Mouse (Mus musculus): Measurements from ENCODE around the gene Fam110c.
"Not testable (repeated sequence)": the region's sequence is repeated elsewhere in the genome, so short reads cannot be mapped to it uniquely, and the experiment has no call there.

Gene Fam110c

DNA sequence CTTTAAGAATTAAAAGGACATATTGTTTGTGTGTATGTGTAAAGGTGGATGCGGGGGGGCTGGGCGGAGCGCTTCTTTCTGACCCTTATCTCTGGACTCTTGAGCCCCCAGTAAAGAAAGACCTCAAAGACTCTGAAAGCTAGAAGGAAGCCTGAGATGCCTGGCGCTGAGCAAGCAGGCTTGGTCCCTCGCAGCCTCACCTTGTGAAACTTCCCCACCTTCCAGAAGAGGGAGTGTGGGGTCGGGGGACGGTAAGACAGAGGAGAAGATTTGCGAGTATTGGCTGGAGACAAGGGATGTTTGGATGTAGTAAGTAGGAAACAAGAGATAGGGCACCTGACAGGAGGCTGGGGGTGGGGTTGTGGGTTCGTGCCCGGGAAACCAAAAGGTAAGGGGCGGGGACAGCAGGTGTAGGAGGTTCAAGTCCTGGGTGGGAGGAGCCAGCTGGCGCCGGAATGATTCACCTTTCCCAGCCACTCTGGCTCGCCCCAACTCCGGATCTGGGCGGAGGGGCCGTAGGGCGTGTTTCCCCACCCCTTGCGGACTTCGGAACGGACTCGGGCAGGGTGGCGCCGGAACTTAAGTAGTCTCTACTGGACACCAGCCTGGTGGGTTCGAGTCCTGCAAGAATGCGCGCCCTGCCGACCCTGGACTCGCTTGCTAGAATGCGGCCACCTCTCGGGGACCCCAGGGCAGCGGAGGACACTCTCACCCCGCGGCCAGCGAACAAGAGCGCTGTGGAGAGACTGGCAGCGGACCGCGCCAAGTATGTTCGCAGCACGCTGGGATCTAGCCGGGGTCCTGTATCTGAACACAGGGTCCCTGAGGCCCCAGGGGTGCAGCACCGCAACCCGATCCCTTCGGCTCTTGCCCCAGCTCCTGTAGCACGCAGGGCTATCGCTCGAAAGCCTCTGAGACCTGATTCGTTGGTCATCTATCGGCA lies at the start of gene Fam110c:
Gene Fam110c, plus strand, starts transcription at position 450 of the 943 bp plus-strand sequence.
- peak; percentile 57 for DNase-seq

DNA sequence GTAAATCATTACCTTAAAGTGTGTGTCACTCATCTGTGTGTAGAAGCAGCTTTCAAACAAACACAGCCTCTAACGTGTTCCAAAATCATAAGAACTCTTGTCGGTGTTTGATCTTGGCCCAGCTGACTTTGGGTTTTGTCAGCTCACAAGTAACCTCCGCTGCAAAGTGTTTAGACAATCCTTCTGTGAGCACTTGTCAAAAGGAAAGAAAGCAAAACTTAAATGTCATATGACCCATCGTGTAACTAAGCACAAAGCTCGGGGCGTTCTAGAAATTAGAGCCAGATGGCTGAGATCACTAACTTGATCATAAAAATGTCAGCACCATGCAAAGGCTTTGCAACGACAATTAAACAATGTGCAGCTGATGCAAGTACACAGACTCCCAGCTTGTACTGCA lies 47.2 kb upstream of the Fam110c start:
- DNase-seq: peak; percentile 70

DNA sequence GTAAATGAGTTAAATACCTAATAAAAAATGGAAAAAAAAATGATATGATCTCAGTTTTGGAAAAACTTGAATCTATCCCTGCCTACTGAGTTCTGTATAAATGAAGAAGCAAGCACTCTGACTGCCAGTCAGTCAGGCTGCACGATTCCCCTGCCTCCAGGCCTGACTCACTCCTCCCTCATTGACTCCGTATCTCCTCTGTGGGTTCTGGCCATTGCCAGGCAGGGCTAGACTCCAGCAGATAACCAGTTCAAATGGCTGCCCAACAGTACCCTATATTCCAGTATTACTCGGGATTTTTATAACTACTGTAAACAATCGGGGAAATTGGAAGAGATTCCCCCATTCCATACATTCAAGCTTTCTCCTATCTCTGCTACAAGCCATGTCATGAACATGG lies 21.6 kb upstream of the Fam110c start:
- no peak for DNase-seq

DNA sequence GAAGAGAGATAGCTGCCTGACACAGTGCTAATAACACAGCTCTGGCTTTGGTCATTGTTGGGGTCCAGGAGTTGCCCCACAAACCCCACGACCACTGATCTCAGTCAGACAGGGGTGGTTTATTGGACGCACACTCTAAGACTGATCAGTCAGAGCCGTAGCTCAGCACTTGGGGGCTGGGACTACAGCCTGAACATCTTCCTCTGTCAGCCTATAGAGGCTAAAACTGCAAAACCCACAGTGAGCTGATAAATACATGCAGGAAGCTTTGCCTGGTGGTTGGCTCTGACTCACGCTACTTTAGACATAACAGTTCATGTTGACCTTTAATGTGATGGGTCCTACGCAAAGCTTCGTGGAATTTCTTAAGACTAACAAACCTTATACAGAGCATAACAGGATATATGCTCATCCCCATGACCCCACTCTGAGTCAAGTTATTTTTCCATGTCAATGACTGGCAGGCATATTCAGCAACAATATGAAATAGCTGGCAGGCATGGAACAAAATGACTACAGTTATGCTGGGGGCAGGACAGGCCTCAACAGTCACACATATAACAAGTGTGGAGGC lies 17.3 kb upstream of the Fam110c start:
- no peak for DNase-seq

DNA sequence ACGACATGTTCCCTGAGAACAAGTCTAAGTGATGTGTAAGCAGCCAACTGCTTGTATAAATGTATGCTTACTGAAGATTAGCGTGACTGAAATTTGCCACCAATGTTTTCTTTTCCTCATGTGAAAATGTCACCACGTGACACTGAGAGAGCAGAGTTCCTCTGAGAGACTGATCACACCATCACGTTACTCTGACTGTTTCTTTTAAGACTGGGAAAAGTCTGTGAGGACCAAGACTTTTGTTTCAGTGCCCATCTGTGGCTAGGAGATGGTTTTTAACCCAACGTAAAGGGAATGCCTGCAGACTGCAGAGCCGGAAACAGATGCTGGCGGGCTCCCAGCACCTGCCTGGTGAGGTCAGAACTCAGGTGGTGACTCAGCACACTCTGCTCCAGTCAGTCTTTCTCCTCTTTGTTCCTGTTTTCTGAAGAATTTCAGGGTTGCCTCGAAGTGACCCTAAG lies 14.2 kb upstream of the Fam110c start:
- no peak for DNase-seq

DNA sequence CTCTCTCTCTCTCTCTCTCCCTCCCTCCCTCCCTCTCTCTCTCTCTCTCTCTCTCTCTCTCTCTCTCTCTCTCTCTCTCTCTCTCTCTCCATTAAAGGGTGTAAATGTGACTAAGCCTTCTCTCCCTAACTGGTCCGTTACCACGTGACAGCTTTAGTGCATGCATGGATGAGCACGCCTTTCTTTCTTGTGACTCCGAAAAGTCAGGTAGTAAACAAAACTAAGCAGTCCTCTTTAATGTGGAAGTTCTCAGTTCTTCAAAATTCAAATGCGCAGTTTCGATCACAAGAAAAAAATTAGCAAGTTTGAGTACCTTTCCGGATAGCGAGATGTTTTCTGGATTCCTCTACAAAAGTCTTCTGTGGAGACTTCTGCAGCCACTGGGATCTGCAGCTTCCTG lies 13.4 kb upstream of the Fam110c start:
- DNase-seq: no peak

DNA sequence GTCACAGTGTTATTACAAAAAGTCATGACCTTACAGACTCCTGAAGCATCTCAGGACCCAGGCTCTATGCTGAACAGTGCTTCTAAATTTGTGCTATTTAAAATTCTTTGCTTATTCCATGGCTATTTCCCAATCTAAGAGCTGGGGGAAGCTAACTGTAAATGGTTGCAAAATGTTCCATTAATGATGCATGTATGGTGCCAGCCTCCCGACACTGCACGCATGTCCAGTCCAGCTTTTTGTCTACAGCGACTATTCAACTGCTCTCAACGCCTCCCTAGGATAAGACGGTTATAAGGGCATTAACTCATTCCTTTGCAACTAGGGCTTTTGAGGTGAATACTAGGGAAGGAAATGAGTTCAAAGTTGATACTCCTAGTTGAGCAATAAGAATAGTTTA lies 2.4 kb upstream of the Fam110c start:
- no peak for DNase-seq

DNA sequence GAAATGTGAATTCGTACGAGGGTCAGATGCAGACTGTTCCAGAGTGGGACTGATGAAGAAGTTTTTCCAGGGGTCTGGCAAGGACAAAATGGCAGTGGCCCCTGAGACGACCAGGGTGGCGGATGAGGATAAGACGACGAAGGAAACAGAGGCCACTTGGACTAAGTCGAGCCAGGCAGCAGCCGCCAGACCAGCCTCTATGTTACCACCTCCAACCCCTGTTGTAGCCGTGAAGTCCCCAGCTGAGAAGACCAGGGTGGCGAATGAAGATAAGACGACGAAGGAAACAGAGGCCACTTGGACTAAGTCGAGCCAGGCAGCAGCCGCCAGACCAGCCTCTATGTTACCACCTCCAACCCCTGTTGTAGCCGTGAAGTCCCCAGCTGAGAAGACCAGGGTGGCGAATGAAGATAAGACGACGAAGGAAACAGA lies 710 bp downstream of the Fam110c start:
- DNase-seq: not testable (repeated sequence)

DNA sequence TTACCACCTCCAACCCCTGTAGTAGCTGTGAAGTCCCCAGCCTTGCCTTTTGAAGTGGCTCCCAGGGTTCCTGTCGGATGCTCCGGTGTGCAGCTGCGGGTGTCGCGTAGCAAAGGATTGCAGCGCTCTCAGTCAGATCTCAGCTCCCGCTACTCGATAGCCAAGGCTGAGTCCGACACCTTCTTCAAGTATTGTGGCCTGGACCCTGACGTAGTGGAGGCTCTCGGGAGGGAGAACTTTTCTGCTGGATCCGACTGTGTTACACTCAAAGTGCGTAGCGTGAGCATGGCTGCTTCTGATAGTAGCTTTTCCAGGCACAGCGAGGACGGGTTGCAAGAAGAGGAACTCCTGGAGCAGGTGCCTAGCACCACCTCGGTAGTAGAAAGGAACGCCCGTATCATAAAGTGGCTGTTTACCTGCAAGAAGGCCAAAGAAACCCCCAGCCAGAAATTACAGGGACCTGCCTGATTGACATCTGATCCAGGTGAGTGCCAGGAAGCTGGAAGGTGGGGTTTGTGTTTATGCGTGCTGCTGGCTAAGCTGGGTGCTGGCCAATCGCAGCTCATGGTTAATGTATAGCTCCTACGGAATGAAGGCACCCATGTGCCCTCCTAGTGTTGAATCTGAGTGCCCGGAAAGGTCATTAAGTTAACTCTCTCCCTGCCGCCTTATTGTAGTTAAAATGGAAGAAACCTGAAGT lies 1.3 kb downstream of the Fam110c start:
- DNase-seq: peak; percentile 60

DNA sequence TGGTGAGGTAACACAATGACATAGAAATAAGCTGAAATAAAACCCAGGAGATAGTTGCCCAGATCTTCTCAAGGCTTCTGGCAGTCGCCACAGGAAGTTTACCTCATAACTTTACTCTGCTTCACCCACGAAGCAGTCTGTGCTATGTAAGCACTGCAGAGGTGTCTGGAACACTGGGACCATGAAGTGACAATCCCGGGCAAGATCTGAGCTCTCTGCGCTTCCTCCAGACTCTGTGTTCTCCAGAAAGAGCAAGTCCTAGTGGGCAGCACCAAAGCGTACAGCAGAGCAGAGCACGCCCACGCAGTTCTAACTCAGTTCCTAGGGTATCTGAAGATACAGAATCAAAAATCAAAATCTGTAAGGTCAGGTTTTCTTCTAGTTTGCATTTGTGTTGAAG lies 3.4 kb downstream of the Fam110c start:
- no peak for DNase-seq

DNA sequence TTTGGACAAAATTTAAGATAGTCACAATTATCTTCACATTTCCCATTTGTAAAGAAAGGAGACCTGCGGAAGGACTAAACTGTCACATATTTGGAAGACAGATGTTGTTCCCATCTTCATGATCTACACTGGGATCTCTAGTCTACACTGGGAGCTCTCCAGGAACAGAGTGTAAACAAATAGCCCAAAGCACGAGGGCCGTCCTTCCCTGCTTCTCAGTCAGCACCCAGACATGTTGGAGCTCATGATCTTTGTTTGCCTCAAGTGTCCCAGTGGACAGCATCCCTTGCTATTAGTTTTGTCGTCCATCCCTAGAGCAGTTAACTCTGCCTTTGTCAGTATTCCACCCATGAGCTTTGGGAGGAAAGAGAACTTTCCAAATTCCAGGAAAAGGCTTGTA lies 4.4 kb downstream of the Fam110c start:
- DNase-seq: no peak

DNA sequence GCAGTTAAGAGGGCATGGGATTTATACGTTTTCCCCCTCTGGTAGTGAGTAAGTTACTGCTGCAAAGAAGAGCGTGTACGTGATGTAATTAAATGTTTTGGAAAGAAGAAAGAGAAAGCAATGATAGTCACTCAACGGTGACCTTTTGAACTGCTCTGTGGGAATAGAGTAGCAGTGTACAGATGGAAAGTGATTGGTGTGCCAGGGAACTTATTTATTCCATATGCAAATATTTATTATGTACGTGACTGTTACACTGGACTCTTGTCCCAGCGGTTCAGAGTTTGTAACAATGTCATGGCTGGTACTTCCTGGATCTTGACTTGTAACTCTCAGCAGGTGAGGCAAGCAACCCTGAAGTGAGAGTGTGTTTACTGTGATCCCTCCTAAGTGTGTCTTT lies 6.7 kb downstream of the Fam110c start:
- no peak for DNase-seq

DNA sequence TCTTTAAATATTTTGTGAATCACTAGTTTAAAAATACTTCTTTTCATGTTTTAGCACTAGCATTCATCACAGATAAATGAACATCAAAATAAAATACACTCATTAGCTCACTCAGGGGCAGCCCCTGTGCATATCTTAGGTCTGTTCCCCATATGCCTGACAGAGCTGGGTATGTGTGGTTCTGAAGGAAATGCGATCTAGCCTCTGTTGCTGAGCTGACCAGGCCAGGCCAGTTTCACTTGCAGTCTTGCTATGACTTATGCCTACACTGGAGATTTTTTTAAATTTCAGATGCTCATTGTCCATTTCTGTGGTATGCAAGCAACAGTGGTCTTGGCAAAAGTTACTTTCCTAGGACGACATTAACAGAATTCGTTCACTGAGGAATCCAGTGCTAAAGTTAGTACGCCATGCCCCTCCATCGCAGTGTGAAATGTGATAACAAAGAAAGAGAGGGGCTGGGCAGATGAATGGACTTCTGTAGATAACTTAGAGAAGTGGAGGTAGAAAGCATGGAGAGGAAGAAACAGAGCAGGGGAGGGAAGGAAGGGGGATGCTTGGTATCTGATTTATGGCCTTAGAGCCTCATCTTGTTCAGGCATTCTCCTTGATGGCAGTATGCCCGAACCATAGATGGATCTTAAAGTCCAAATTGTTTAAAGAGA lies 7.4 kb downstream of the Fam110c start:
- no peak for DNase-seq

DNA sequence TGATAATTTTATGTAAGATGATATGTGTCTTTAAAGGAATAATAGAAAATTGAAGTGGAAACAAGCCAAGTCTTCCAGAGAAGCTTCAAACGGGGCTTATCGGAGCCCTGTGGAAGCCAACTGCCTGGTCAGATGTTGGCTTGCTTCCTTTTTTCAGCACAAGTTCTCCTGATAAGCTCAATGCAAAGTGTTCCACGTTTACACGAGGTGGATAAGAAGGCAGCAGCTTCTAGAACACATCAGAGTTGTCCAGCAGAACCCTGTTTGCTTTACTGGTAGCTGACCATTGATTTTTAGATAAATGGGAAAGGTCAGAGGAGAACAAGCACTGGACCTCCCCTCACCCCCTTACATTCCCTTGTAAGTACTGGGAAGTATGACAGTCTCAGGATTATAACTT lies 9.3 kb downstream of the Fam110c start:
- DNase-seq: no peak

DNA sequence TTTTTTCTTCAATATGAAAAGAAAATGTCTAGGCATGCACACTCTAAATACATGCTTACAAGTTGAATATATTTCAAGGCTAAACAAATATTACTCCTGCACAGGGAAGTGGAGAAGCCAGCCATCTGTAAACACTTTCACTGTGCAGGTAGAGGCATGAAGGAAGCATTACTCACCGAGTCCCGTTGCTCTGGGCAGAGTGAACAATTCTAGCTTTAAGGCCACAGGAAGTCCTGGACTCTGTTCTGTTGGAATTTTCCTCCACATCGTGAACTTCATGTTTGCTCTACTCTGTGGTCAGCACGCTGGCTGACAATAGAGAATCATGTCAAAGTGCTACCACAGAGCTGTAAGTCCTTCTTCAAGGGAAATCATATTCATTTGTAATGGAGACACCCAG lies 9.7 kb downstream of the Fam110c start:
- DNase-seq: no peak

DNA sequence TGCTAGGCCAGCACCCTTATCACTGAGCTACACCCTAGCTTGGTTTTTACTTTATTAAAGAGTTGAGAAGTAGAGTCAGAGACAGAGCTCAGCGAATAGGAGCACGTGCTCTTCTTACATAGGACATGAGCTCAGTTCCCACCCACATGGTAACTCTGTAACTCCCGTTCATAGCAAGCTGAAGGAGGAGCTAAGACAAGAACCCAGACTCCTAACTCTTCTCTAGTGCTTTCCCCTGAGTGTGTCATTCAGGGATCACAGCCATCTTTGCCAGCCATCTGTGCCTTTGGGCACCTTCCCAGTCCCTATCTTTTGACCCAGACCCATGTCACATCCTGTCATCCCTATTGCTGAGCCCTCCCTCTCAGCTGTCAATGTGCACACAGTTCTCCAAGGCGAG lies 13.4 kb downstream of the Fam110c start:
- DNase-seq: no peak

DNA sequence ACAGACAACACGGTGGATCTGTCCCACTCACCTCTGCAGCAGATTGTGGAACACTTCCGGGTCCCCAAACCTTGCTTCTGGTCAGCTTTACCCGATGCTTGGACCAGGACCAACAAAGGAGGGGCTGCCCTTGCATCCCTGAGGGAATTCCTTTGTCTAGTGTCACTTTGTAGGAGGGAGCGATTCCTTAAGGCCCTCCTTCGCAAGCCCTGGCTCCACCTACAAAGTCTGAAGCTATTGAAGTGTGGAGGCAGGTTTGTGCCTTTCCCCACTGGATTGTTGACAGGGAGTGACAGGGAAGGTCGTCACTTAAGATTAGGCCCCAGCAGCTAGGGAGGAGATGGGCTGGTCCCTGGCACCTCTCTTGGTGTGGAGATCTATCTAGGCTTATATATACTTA lies 16.7 kb downstream of the Fam110c start:
- DNase-seq: no peak

DNA sequence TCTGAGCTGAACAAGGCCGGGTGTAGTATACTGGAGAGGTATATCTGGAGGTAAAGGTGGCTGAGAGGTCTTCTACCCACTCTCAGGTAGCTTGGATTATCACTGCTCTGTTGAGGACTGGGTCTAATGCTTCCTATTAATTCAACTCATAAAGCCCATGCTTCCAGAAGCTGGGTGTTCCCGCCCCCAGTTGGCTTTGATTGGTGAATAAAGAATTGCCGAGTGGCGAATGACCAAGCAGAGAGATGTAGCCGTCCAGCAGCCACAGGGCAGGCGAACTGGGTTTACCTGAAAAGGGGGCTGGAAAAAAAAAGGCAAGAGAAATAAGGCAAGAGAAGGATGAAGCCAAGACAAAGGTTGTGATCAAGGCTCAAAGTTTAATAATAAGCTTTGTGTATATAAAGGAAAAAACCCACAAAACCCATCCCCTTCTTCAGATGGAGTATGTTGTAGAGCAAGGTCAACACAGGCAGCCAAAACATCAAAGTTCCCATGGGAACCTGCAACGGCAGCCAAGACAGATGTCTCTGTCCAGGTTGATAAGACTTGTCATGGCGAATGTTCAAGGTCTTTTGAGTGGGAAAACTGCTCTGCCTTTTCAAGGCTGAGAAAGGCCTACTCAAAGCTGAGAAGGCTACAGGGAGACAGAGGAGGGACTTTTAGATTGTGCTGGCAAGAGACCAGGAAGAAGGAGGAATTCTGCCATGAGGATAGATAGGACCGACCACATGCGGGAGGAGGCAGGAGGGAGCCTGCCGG lies 17.4 kb downstream of the Fam110c start:
- DNase-seq: no peak

DNA sequence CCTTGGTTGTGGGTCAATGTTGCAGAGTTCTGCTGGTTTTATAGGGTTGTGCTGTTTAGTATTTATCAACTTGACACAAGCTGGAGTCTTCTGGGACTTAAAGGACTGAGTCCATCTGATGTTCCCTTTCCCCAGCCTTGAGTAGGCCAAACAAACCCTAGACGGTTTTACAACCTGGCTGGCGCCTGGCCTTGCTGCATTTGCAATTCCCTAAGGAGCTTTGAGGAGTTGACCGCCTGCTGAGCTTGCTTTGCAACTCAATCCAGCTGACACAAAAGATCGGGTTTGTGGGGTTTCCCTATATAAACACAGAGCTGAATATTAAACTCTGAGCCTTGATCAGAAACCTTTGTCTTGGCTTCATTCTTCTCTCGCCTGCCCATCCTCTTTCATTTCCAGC lies 18.8 kb downstream of the Fam110c start:
- no peak for DNase-seq

DNA sequence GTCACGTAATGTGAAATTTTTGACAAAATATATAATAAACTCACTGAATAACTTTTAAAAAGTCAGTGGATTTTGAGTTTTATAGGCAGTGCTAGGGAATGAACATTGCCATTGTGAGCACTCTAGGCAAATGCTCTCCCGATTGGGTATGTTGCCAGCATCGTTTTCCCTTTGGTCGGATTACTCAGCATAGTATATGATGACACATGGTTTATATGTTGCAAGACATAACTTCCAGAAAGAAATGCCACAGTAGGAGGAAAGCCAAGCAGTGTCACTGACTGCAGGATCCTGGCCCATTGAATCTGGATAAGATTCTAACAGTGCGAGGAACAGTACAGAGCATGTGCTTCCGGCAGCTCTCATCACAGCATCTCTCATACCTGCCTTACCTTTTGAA lies 23.5 kb downstream of the Fam110c start:
- no peak for DNase-seq

DNA sequence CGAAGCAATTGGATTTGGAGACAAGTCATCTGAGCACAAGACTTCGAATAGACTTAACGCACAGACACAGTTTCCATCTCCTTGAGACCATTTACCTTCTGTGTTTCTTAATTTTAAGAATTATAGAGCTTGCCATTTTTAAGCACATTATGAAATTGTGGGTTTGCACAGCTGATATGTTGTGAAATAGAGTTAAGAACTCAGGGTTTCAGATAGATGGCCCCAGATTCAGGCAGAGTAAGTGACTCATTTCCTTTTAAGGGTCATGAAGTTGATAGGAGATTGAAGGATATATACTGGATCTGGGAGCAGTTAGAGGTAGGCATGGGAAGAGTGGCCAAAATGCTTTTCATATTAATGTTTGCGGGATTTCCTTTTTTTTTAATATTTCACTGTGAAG lies 27.5 kb downstream of the Fam110c start:
- DNase-seq: no peak

DNA sequence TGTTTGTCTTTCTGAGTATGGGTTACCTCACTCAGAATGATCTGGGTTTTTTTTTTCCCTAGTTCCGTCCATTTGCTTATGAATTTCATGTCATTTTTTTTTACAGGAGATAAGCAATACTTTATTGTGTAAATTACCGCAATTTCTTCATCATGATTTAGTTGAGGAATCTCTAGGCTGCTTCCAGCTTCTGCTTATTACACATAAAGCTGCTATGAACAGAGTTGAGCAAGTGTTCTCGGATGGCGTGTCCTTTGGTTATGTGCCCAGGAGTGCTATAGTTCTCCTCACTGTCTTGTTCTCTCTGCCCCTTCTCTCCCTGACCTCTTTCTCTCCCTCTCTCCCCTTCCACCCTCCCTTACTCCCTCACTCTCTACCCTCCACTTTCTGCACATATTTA lies 28.2 kb downstream of the Fam110c start:
- DNase-seq: no peak
